Mouse (Mus musculus): Measurements from ENCODE around the gene Them7. TPM values are rescaled to one million over a fixed set of nuclear protein-coding genes. Genes with fewer than 3 reads are reported as not detected.

The Them7 gene
- total and polyA plus RNA-seq, 2 experiments from 2014 or later: 0.59 TPM; not detected in 1

DNA sequence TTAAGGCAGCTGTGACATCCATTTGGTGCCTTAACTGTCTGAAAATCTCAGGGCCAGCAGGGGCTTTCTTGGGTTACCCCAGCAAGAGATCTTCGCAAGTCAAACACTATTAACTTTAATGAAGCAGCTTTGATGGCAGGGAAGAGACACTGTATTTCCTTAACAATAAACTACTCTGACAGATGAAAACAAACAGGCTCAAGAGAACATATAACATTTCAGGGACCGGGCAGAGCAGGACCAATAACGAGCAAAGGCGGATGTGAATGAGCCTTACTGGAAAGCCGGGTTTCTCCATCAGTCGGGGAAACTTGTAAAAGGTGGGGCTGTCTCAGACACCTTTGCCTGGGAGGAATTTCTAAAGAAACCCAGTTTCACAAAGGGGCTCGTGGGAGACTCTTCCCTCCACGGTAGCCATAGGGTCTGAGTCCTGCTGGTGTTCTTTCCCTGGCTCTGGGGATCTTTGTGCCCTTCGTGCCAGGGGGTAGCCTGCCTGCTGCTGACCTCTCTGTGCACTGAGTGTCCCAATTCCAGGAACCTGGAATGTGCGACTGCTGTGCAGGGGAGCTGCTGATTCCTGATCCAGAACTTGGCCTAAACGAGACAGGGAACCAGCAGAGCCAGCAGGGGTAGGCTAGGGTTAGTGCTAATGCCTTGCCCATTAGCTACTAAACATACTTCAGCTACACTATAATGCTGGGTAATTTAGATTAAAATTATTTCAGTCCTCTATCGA is 11.4 kb downstream of the Them7 start:
- Histone ChIP-seq H3K36me3 (replicated peaks; ENCODE audit: control insufficient read depth, insufficient read depth, low read length) (no peaks in the 10 kb centered on the region), H3K4me3 (ENCODE audit: low read depth, low read length) (no peak overlapping the region), H3K27me3 (ENCODE audit: control insufficient read depth, insufficient read depth, low read length) (no peaks in the 10 kb centered on the region), H3K4me1 (ENCODE audit: control insufficient read depth, insufficient read depth) (peaks cover 20% of the 10 kb centered on the region), H3K9ac (replicated peaks; ENCODE audit: low read depth, low read length) (no peak overlapping the region), H3K4me2 (ENCODE audit: low read depth, low read length) (no peak overlapping the region), H3K9me3 (replicated peaks; ENCODE audit: control insufficient read depth, low read length) (no peaks in the 10 kb centered on the region), H3K27ac (ENCODE audit: low read depth) (no peak overlapping the region)
- ATAC-seq (ENCODE audit: insufficient read depth, low read depth): no peak
- 64% methylated on average over 12 of the region's 12 CpGs for WGBS
- no peak for DNase-seq (ENCODE audit: low spot score)
- TF ChIP-seq CTCF (IDR thresholded peaks at IDR 0.05; ENCODE audit: low read depth): no peak
- no peak for TF ChIP-seq EP300 (IDR thresholded peaks at IDR 0.05; ENCODE audit: low read depth)

DNA sequence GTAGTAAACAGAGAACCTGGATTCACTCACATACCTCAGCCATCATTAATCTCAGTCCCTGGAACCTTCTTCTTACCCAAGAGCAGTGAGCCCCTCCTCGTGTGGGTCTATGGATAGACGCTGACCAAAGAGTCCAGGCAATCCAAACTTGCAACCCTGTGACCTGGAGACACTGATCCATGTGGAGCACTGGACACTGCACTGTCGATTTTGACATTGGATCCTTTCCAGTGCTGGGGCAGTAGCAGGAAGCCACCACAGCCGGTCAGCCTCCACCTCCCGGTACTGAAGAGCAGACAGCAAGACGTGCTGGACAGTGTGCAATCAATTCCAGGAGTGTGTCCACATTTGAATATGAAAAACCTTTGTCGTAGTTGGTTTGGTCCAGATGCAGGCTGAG is 13.3 kb downstream of the Them7 start:
- H3K27ac ChIP-seq (ENCODE audit: low read depth): no peak overlapping the region
- H3K27me3 ChIP-seq (ENCODE audit: control insufficient read depth, insufficient read depth, low read length): no peaks in the 10 kb centered on the region
- DNase-seq (ENCODE audit: low spot score): no peak
- no peak overlapping the region for H3K9ac ChIP-seq (replicated peaks; ENCODE audit: low read depth, low read length)
- H3K4me2 ChIP-seq (ENCODE audit: low read depth, low read length): no peak overlapping the region
- 28% methylated on average over 7 of the region's 7 CpGs for WGBS
- H3K36me3 ChIP-seq (replicated peaks; ENCODE audit: control insufficient read depth, insufficient read depth, low read length): no peaks in the 10 kb centered on the region
- no peak for ATAC-seq (ENCODE audit: insufficient read depth, low read depth)
- H3K4me1 ChIP-seq (ENCODE audit: control insufficient read depth, insufficient read depth): peaks cover 20% of the 10 kb centered on the region
- H3K9me3 ChIP-seq (replicated peaks; ENCODE audit: control insufficient read depth, low read length): no peaks in the 10 kb centered on the region
- no peak overlapping the region for H3K4me3 ChIP-seq (ENCODE audit: low read depth, low read length)
- TF ChIP-seq EP300 (IDR thresholded peaks at IDR 0.05; ENCODE audit: low read depth): no peak
- TF ChIP-seq CTCF (IDR thresholded peaks at IDR 0.05; ENCODE audit: low read depth): no peak

DNA sequence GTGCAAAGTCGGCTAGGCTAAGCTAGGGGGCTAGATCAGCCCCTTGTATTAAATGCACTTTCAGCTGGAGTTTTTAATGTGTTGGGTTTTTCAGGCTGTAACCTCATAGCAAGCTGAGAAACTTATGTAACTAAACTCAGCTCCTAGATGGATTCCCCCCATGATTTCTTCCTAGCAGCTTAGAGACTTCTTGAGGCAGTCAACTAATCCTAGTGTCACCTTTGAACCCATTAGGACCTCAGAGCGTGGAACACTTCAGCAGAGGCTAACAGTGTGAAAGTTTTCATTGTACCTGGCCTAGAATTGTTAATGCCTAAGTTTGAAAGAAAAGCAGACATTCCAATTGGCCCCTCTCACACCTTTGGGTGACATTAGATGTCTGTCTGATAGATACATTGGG is 13.7 kb downstream of the Them7 start:
- H3K4me1 ChIP-seq (ENCODE audit: control insufficient read depth, insufficient read depth): peaks cover 20% of the 10 kb centered on the region
- H3K9me3 ChIP-seq (replicated peaks; ENCODE audit: control insufficient read depth, low read length): no peaks in the 10 kb centered on the region
- ATAC-seq (ENCODE audit: insufficient read depth, low read depth) (no peak), DNase-seq (ENCODE audit: low spot score) (no peak)
- TF ChIP-seq CTCF (IDR thresholded peaks at IDR 0.05; ENCODE audit: low read depth): no peak
- TF ChIP-seq EP300 (IDR thresholded peaks at IDR 0.05; ENCODE audit: low read depth): no peak
- WGBS: 81% methylated on average over 2 of the region's 2 CpGs
- H3K4me3 ChIP-seq (ENCODE audit: low read depth, low read length): no peak overlapping the region
- no peak overlapping the region for H3K27ac ChIP-seq (ENCODE audit: low read depth)
- no peak overlapping the region for H3K4me2 ChIP-seq (ENCODE audit: low read depth, low read length)
- no peak overlapping the region for H3K9ac ChIP-seq (replicated peaks; ENCODE audit: low read depth, low read length)
- H3K27me3 ChIP-seq (ENCODE audit: control insufficient read depth, insufficient read depth, low read length): no peaks in the 10 kb centered on the region
- H3K36me3 ChIP-seq (replicated peaks; ENCODE audit: control insufficient read depth, insufficient read depth, low read length): no peaks in the 10 kb centered on the region

DNA sequence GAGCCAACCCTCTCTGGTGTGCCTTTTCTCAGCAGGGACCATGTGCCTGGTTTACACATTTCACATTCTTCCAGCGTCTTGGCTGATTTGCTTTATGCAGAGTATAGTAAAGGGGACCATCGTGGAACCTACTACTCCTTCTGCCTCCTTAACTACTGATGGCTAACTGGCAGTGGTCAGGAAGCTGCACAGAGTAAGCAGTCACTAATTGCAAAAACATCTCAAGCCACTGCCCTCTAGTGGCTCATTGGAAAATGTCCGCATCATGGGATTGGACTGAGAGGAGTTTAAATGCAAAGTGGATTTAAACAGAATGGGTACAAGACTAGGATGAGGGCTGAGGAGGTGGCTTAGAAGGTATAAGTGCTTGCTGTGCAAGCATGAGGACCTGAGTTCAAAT is 14.7 kb downstream of the Them7 start:
- WGBS: 8% methylated on average over 3 of the region's 3 CpGs

DNA sequence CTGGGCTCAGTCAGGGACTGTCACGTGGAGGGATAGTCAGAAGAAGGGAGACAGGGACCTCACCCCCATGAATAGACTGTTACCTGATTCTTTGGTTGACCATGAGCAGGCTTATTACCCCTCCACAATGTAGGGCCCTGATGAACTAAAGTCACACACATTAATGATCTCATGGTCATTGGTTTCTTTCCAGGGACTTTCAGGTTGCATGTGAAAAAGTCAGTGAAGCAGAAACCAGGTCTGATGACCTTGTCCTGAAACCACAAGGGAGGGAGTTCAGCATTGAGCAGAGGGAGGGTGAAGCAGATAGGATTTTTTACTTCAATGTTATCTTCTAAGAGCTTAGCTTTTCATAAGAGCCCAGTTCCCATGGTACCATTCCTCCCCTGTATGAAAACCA is 16.5 kb downstream of the Them7 start:
- no peaks in the 10 kb centered on the region for H3K9me3 ChIP-seq (replicated peaks; ENCODE audit: control insufficient read depth, low read length)
- 0 out of 2 replicates have a peak, but pooled peaks cover 7% of the 10 kb centered on the region for H3K4me1 ChIP-seq (ENCODE audit: control insufficient read depth, insufficient read depth)
- no peaks in the 10 kb centered on the region for H3K36me3 ChIP-seq (replicated peaks; ENCODE audit: control insufficient read depth, insufficient read depth, low read length)
- no peak overlapping the region for H3K9ac ChIP-seq (replicated peaks; ENCODE audit: low read depth, low read length)
- H3K4me3 ChIP-seq (ENCODE audit: low read depth, low read length): no peak overlapping the region
- no peak for TF ChIP-seq EP300 (IDR thresholded peaks at IDR 0.05; ENCODE audit: low read depth)
- TF ChIP-seq CTCF (IDR thresholded peaks at IDR 0.05; ENCODE audit: low read depth): no peak
- WGBS: 63% methylated on average over 1 of the region's 1 CpGs
- no peak overlapping the region for H3K27ac ChIP-seq (ENCODE audit: low read depth)
- H3K27me3 ChIP-seq (ENCODE audit: control insufficient read depth, insufficient read depth, low read length): no peaks in the 10 kb centered on the region
- DNase-seq (ENCODE audit: low spot score) (no peak), ATAC-seq (ENCODE audit: insufficient read depth, low read depth) (no peak)
- no peak overlapping the region for H3K4me2 ChIP-seq (ENCODE audit: low read depth, low read length)

More for the DNA sequence above, 14.7 kb downstream of the Them7 start:
- Histone ChIP-seq H3K36me3 (replicated peaks; ENCODE audit: control insufficient read depth, insufficient read depth, low read length) (no peaks in the 10 kb centered on the region), H3K9me3 (replicated peaks; ENCODE audit: control insufficient read depth, low read length) (no peaks in the 10 kb centered on the region), H3K4me1 (ENCODE audit: control insufficient read depth, insufficient read depth) (peaks cover 18% of the 10 kb centered on the region), H3K9ac (replicated peaks; ENCODE audit: low read depth, low read length) (no peak overlapping the region), H3K27ac (ENCODE audit: low read depth) (no peak overlapping the region), H3K4me3 (ENCODE audit: low read depth, low read length) (no peak overlapping the region), H3K4me2 (ENCODE audit: low read depth, low read length) (no peak overlapping the region), H3K27me3 (ENCODE audit: control insufficient read depth, insufficient read depth, low read length) (no peaks in the 10 kb centered on the region)
- TF ChIP-seq CTCF (IDR thresholded peaks at IDR 0.05; ENCODE audit: low read depth) (peak; percentile 69), EP300 (IDR thresholded peaks at IDR 0.05; ENCODE audit: low read depth) (no peak)
- DNase-seq (ENCODE audit: low spot score) (peak; percentile 51), ATAC-seq (ENCODE audit: insufficient read depth, low read depth) (no peak)

DNA sequence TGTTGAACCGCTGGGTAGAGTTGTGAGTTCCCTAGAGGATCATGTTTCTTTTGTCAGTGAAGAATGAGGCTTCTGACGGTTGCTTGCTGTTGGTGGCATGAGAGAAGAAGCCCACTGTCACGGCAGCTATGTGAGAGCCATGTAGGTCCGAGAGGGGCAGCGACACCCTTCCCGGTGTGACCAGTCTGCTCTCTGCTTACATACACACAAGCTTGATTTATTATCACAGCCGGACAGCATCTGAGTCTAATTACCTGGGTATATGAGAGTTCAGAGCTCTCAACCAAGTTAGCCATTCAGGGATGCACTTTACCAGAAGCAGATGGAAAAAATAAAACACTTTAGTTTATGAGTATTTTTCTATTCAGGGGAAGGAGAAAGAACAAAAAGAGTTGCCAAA is 18.8 kb downstream of the Them7 start:
- DNase-seq (ENCODE audit: low spot score) (no peak), ATAC-seq (ENCODE audit: insufficient read depth, low read depth) (no peak)
- WGBS: 68% methylated on average over 7 of the region's 7 CpGs

More for the DNA sequence above, 18.8 kb downstream of the Them7 start:
- H3K4me1 ChIP-seq (ENCODE audit: control insufficient read depth, insufficient read depth): no peaks in the 10 kb centered on the region
- H3K4me3 ChIP-seq (ENCODE audit: low read depth, low read length): no peak overlapping the region
- H3K9me3 ChIP-seq (replicated peaks; ENCODE audit: control insufficient read depth, low read length): no peaks in the 10 kb centered on the region
- no peak overlapping the region for H3K9ac ChIP-seq (replicated peaks; ENCODE audit: low read depth, low read length)
- H3K4me2 ChIP-seq (ENCODE audit: low read depth, low read length): no peak overlapping the region
- no peaks in the 10 kb centered on the region for H3K27me3 ChIP-seq (ENCODE audit: control insufficient read depth, insufficient read depth, low read length)
- TF ChIP-seq CTCF (IDR thresholded peaks at IDR 0.05; ENCODE audit: low read depth) (no peak), EP300 (IDR thresholded peaks at IDR 0.05; ENCODE audit: low read depth) (no peak)
- no peak overlapping the region for H3K27ac ChIP-seq (ENCODE audit: low read depth)
- no peaks in the 10 kb centered on the region for H3K36me3 ChIP-seq (replicated peaks; ENCODE audit: control insufficient read depth, insufficient read depth, low read length)

Data from heart, postnatal 0 days (tissue).